Mouse (Mus musculus) MEL-GATA-1-ER (cell line): Measurements from ENCODE around the gene Grm5.

Experiments used
- DNase-seq: peaks from one replicate; pipeline ENCODE4 v3.0.0-alpha.2; 2012; ENCODE audit warnings: low read depth; ENCODE audit errors: extremely low read depth

Grm5 gene

GRCm38 (mm10) chr7:88159542-88160241 is 575.7 kb downstream of the Grm5 start:
- no peak for DNase-seq

DNA sequence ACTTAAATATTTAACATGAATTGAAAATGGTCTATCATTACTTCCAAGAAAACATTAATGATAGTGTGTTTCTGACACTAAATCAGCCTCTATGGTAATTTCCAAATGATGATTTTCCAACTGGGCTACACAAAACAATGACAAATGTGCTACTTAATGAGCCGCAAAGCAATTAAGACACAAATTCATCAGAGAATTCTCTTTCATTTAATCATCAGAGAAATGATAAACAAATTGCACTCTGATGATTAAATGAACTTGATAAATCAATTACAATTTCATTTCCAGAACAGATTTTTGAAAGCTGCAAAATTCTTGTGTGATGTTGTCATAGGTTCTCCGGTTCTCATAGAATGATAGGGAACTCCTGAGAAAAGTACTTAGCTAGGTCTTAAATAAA is 577.6 kb downstream of the Grm5 start:
- no peak for DNase-seq
